Mouse (Mus musculus): ENCODE measurements around the gene Sntg2. TPM values are rescaled to one million over a fixed set of nuclear protein-coding genes. Genes with fewer than 3 reads are reported as not detected.

Sntg2 gene
- polyA plus RNA-seq, 1 experiment, result not detected

DNA sequence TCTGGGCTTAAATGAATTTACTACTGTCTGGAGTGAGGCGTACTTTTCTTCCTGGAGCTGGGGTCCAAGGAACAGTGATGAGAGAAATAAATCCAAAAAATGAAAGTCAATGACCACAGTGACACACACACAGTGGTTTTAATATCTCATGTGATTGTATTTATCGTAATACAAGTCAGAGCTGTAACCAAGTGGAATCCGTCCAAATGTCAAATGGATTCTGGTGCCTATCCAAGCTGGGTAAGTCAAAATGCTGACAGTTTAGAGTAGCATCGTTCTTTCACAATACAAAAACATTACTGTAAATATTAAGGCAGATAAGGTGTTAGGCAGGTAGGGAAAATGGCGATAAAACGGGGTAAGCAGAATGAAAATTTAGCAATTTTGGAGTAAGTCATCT lies 4.0 kb downstream of the Sntg2 start:
- Histone ChIP-seq H3K4me3 (replicated peaks; ENCODE audit: control insufficient read depth, low read depth, low read length) (no peak overlapping the region), H3K4me1 (ENCODE audit: control insufficient read depth, insufficient read depth, low read length) (no peaks in the 10 kb centered on the region; the same call in 1 of the 2 replicates), H3K27ac (ENCODE audit: control insufficient read depth, insufficient read depth, low read depth, low read length, poor library complexity) (no peak overlapping the region)
- 78% methylated on average over 6 of the region's 6 CpGs for WGBS
- TF ChIP-seq POLR2A (IDR thresholded peaks at IDR 0.05; ENCODE audit: borderline replicate concordance, control insufficient read depth, low read depth, low read length) (no peak), CTCF (IDR thresholded peaks at IDR 0.05; ENCODE audit: control insufficient read depth, insufficient read depth, low read length) (no peak)

- no peak overlapping the region for H3K27ac ChIP-seq (ENCODE audit: control insufficient read depth, insufficient read depth, low read depth, low read length, poor library complexity)
- WGBS, result 76% methylated on average over 2 of the region's 2 CpGs
Observed at GRCm38 (mm10) chr12:30362306-30362705, 10.9 kb downstream of the Sntg2 start.

DNA sequence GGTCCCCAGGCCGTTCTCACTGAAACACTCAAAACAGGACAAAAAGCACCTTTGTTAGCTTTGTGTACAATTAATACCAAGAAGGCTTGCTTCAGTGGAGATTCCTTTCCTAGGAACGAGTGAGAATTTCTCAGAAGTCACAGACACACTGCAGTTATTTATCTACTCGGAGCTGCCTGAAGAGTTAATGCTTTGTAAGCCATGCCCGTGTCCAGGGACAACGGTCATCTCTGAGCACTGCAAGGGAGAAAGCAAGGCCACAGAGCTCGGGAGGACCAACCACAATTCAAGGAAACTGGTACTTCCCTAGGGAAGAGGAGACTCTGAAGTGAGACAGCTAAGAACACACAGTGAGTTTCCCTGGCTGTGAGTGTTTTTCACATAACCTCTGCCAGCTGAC lies 15.5 kb downstream of the Sntg2 start:
- Histone ChIP-seq H3K4me1 (ENCODE audit: control insufficient read depth, insufficient read depth, low read length) (no peaks in the 10 kb centered on the region), H3K27ac (ENCODE audit: control insufficient read depth, insufficient read depth, low read depth, low read length, poor library complexity) (no peak overlapping the region), H3K4me3 (replicated peaks; ENCODE audit: control insufficient read depth, low read depth, low read length) (no peak overlapping the region)
- 52% methylated on average over 6 of the region's 6 CpGs for WGBS
- TF ChIP-seq CTCF (IDR thresholded peaks at IDR 0.05; ENCODE audit: control insufficient read depth, insufficient read depth, low read length), result no peak
- no peak for TF ChIP-seq POLR2A (IDR thresholded peaks at IDR 0.05; ENCODE audit: borderline replicate concordance, control insufficient read depth, low read depth, low read length)

More at GRCm38 (mm10) chr12:30362306-30362705, 10.9 kb downstream of the Sntg2 start:
- TF ChIP-seq CTCF (IDR thresholded peaks at IDR 0.05; ENCODE audit: control insufficient read depth, insufficient read depth, low read length) (no peak), POLR2A (IDR thresholded peaks at IDR 0.05; ENCODE audit: borderline replicate concordance, control insufficient read depth, low read depth, low read length) (no peak)
- no peaks in the 10 kb centered on the region for H3K4me1 ChIP-seq (ENCODE audit: control insufficient read depth, insufficient read depth, low read length)
- H3K4me3 ChIP-seq (replicated peaks; ENCODE audit: control insufficient read depth, low read depth, low read length), result no peak overlapping the region

- Histone ChIP-seq H3K27ac (ENCODE audit: control insufficient read depth, insufficient read depth, low read depth, low read length, poor library complexity) (no peak overlapping the region), H3K4me3 (replicated peaks; ENCODE audit: control insufficient read depth, low read depth, low read length) (no peak overlapping the region), H3K4me1 (ENCODE audit: control insufficient read depth, insufficient read depth, low read length) (no peaks in the 10 kb centered on the region)
- WGBS, result 53% methylated on average over 2 of the region's 2 CpGs
- TF ChIP-seq CTCF (IDR thresholded peaks at IDR 0.05; ENCODE audit: control insufficient read depth, insufficient read depth, low read length), result no peak
- TF ChIP-seq POLR2A (IDR thresholded peaks at IDR 0.05; ENCODE audit: borderline replicate concordance, control insufficient read depth, low read depth, low read length), result no peak
Observed at GRCm38 (mm10) chr12:30352393-30352792, 20.8 kb downstream of the Sntg2 start.

DNA sequence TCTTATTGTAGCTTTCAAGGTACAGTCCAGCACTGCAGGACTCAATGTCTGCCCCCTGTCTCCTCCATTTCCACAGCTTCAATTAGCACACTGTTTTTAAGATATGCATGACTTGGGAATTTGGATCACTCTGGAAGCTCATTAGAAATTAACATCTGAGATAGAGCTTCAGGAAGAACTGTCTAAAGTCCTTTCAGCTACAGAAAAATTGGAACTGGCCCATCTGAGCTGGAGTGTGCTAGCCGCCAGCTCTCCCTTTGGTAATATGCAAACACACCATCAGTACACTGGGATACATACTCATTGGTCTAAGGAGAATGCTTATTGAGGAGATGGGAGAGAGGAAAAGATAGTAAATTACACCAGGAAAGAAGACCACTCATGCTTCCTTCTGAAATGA lies 25.1 kb downstream of the Sntg2 start:
- Histone ChIP-seq H3K27ac (ENCODE audit: control insufficient read depth, insufficient read depth, low read depth, low read length, poor library complexity) (no peak overlapping the region), H3K4me1 (ENCODE audit: control insufficient read depth, insufficient read depth, low read length) (no peaks in the 10 kb centered on the region), H3K4me3 (replicated peaks; ENCODE audit: control insufficient read depth, low read depth, low read length) (no peak overlapping the region)
- TF ChIP-seq CTCF (IDR thresholded peaks at IDR 0.05; ENCODE audit: control insufficient read depth, insufficient read depth, low read length) (no peak), POLR2A (IDR thresholded peaks at IDR 0.05; ENCODE audit: borderline replicate concordance, control insufficient read depth, low read depth, low read length) (no peak)
- 83% methylated on average over 1 of the region's 1 CpGs for WGBS

- no peak overlapping the region for H3K4me3 ChIP-seq (replicated peaks; ENCODE audit: control insufficient read depth, low read depth, low read length)
- TF ChIP-seq POLR2A (IDR thresholded peaks at IDR 0.05; ENCODE audit: borderline replicate concordance, control insufficient read depth, low read depth, low read length) (no peak), CTCF (IDR thresholded peaks at IDR 0.05; ENCODE audit: control insufficient read depth, insufficient read depth, low read length) (no peak)
- 82% methylated on average over 4 of the region's 4 CpGs for WGBS
Observed at GRCm38 (mm10) chr12:30347284-30347683, 25.9 kb downstream of the Sntg2 start.

DNA sequence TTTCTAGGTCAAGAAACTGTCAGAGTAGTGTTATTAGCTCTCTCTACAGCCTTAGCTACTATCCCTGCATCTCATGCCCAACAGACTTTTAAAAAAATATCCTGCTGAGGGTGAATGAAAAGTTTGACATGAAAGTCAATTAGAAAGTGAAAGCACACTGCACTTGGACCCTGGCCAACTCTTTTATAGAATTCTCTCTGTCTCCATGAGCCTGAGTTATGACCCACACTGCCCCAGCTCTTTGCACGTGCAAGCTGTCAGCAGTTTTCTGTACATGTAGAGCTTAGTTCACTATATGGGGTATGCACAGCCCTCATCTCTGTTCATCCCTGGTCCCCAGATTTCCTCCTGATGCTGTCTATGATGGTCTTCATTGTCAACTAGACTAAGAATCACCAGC lies 28.4 kb downstream of the Sntg2 start:
- Histone ChIP-seq H3K4me3 (replicated peaks; ENCODE audit: control insufficient read depth, low read depth, low read length) (no peak overlapping the region), H3K4me1 (ENCODE audit: control insufficient read depth, insufficient read depth, low read length) (no peaks in the 10 kb centered on the region), H3K27ac (ENCODE audit: control insufficient read depth, insufficient read depth, low read depth, low read length, poor library complexity) (no peak overlapping the region)
- TF ChIP-seq POLR2A (IDR thresholded peaks at IDR 0.05; ENCODE audit: borderline replicate concordance, control insufficient read depth, low read depth, low read length), result no peak
- TF ChIP-seq CTCF (IDR thresholded peaks at IDR 0.05; ENCODE audit: control insufficient read depth, insufficient read depth, low read length), result no peak
- WGBS, result 17% methylated on average over 1 of the region's 1 CpGs

More at GRCm38 (mm10) chr12:30347284-30347683, 25.9 kb downstream of the Sntg2 start:
- Histone ChIP-seq H3K27ac (ENCODE audit: control insufficient read depth, insufficient read depth, low read depth, low read length, poor library complexity) (no peak overlapping the region), H3K4me1 (ENCODE audit: control insufficient read depth, insufficient read depth, low read length) (no peaks in the 10 kb centered on the region)

- TF ChIP-seq CTCF (IDR thresholded peaks at IDR 0.05; ENCODE audit: control insufficient read depth, insufficient read depth, low read length) (no peak), POLR2A (IDR thresholded peaks at IDR 0.05; ENCODE audit: borderline replicate concordance, control insufficient read depth, low read depth, low read length) (no peak)
- Histone ChIP-seq H3K4me3 (replicated peaks; ENCODE audit: control insufficient read depth, low read depth, low read length) (no peak overlapping the region), H3K4me1 (ENCODE audit: control insufficient read depth, insufficient read depth, low read length) (no peaks in the 10 kb centered on the region), H3K27ac (ENCODE audit: control insufficient read depth, insufficient read depth, low read depth, low read length, poor library complexity) (no peak overlapping the region)
- WGBS, result 75% methylated on average over 5 of the region's 5 CpGs
Observed at GRCm38 (mm10) chr12:30336301-30336700, 36.9 kb downstream of the Sntg2 start.

GRCm38 (mm10) chr12:30334502-30334901 lies 38.7 kb downstream of the Sntg2 start:
- no peaks in the 10 kb centered on the region for H3K4me1 ChIP-seq (ENCODE audit: control insufficient read depth, insufficient read depth, low read length)
- WGBS, result 78% methylated on average over 2 of the region's 2 CpGs
- no peak overlapping the region for H3K4me3 ChIP-seq (replicated peaks; ENCODE audit: control insufficient read depth, low read depth, low read length)
- no peak for TF ChIP-seq POLR2A (IDR thresholded peaks at IDR 0.05; ENCODE audit: borderline replicate concordance, control insufficient read depth, low read depth, low read length)
- TF ChIP-seq CTCF (IDR thresholded peaks at IDR 0.05; ENCODE audit: control insufficient read depth, insufficient read depth, low read length), result no peak
- H3K27ac ChIP-seq (ENCODE audit: control insufficient read depth, insufficient read depth, low read depth, low read length, poor library complexity), result no peak overlapping the region
